Mouse (Mus musculus): ENCODE results near the gene Nbea.

DNA sequence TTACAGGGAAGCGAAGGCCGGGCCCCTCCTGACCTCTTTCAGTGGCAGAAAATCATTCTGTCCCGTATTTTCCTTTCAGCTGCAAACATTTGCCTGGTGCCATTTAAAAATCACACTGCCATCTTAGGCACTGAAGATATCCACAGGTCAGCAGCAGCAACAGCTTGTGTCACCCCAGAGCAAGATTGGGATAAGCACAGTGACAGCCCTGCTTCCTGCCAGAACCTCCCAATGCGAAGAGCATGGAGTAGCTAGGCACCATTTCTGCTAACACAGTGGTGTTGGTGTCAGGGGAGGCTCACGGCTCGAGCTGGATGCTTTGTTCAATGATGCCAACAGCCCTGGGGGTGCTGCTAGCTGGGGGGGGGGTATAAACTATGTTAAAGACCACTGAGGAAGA, 592.8 kb downstream of the Nbea start:
- TF ChIP-seq SRF (IDR thresholded peaks at IDR 0.05; ENCODE audit: control insufficient read depth, insufficient read length, low read depth), result no peak
- TF ChIP-seq POLR2A (IDR thresholded peaks at IDR 0.05; ENCODE audit: insufficient read length, low read depth), result no peak
- TF ChIP-seq MYOD1 (IDR thresholded peaks at IDR 0.05; ENCODE audit: control insufficient read depth in 1 of 3, insufficient read length in 2 of 3, low read depth in 2 of 3), result no peak
- no peak for TF ChIP-seq TCF12 (IDR thresholded peaks at IDR 0.05; ENCODE audit: insufficient read depth, poor library complexity, severe bottlenecking)
- TF ChIP-seq POLR2AphosphoS2 (IDR thresholded peaks at IDR 0.05; ENCODE audit: insufficient read length, low read depth), result no peak
- no peak for TF ChIP-seq REST (IDR thresholded peaks at IDR 0.05; ENCODE audit: insufficient read depth, insufficient read length)

All from myocyte (in vitro differentiated cells).